Mouse (Mus musculus) forebrain, embryonic 16.5 days (tissue): ENCODE data around the gene Pmm2. TPM values are rescaled to one million over a fixed set of nuclear protein-coding genes. Genes with fewer than 3 reads are reported as not detected.

Source experiments
- ATAC-seq: fragments of 200-750 bp; cut with Nextera tagmentation; 2 replicates; pipeline ENCODE4 v1.8.0; 2017; ENCODE audit warnings: mild to moderate bottlenecking, moderate library complexity
- H3K27ac ChIP-seq: fragments of 300-500 bp; sonication (generic); 2 replicates; pipeline ENCODE4 v1.5.1; 2014; ENCODE audit warnings: low read length, control low read depth
- H3K27me3 ChIP-seq: fragments of 300-500 bp; sonication (generic); replicated peaks from 2 replicates; pipeline ENCODE4 v1.6.1; 2014; ENCODE audit warnings: low read length; ENCODE audit not compliant: control insufficient read depth, insufficient read depth
- H3K36me3 ChIP-seq: fragments of 300-500 bp; sonication (generic); 2 replicates; pipeline ENCODE4 v1.6.1; 2014; ENCODE audit not compliant: control insufficient read depth, insufficient read depth
- H3K4me1 ChIP-seq: fragments of 300-500 bp; sonication (generic); replicated peaks from 2 replicates; pipeline ENCODE4 v1.6.1; 2014; ENCODE audit warnings: low read length; ENCODE audit not compliant: control insufficient read depth, insufficient read depth
- H3K4me2 ChIP-seq: fragments of 300-500 bp; sonication (generic); 2 replicates; pipeline ENCODE4 v1.6.1; 2014; ENCODE audit warnings: mild to moderate bottlenecking, low read length, control low read depth
- H3K4me3 ChIP-seq: fragments of 300-500 bp; sonication (generic); replicated peaks from 2 replicates; pipeline ENCODE4 v1.5.1; 2014; ENCODE audit warnings: mild to moderate bottlenecking, low read length, control low read depth
- H3K9ac ChIP-seq: fragments of 300-500 bp; sonication (generic); replicated peaks from 2 replicates; pipeline ENCODE4 v1.6.1; 2014; ENCODE audit warnings: low read depth, low read length, control low read depth
- H3K9me3 ChIP-seq: fragments of 300-500 bp; sonication (generic); 2 replicates; pipeline ENCODE4 v1.6.1; 2016; ENCODE audit warnings: low read length; ENCODE audit not compliant: control insufficient read depth
- WGBS: fragments of 180-500 bp; shearing (Covaris S2); extraction: QIAGEN DNeasy Blood & Tissue Kit; methylation state at CpG from one replicate; pipeline ENCODE4 v1.1.7; 2014; 5-methylcytosine and 5-hydroxymethylcytosine counted together
- polyA plus RNA-seq: library from polyadenylated mRNA; unstranded; fragments of >200 nt; fragmentation: Nextera tagmentation; extraction: Ambion mirVana; gene quantifications from 2 replicates; pipeline ENCODE4 v1.2.1, GENCODE M21; 2015

Pmm2 gene
- polyA plus RNA-seq, 1 experiment from 2014 or later = 53.4 TPM

DNA sequence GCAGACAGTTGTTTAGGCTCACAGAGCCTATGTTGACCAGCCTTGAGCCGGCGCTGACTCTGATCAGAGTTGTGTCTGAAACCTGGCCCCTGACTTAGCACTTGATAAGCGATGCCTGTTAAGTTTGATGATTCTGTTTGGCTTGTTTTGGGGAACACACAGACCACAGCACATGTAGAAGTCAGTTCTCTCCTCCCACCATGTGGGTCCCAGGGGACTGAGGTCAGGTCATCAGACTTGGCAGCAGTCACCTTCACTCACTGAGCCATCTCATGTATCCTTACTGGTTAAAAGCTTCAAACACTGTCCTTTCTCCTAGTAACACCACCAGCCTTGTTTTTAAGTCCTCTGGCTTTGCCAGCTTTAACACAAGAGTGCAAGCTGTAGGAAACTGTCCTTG lies 12.5 kb downstream of the Pmm2 start:
- peaks cover 20% of the 10 kb centered on the region for H3K36me3 ChIP-seq
- WGBS = 98% methylated on average over 3 of the region's 3 CpGs

DNA sequence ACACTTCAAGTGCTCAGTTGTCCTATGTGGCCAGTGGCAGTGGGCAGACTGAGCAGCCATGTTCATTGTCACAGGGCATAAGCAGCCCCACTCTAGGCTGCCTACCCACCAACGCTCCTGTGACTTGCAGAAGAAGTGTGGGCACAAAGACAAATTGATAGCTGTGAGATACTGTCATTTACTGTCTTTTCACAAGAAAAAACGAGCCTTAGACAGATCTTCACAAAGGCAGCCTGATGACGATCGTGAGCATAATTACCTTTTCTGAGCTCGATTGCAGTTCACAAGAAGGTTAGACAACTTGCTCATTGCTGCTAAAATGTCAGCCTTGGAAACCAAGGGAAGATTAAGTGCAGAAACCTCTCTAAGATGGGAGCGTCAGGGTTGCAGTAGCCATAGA lies 17.6 kb downstream of the Pmm2 start:
- no peak overlapping the region for H3K4me3 ChIP-seq
- ATAC-seq = no peak
- WGBS = 79% methylated on average over 6 of the region's 6 CpGs
- no peak overlapping the region for H3K9ac ChIP-seq
- H3K36me3 ChIP-seq = peaks cover 18% of the 10 kb centered on the region
- no peaks in the 10 kb centered on the region for H3K9me3 ChIP-seq
- no peak overlapping the region for H3K4me2 ChIP-seq
- H3K27me3 ChIP-seq = no peaks in the 10 kb centered on the region
- H3K4me1 ChIP-seq = no peaks in the 10 kb centered on the region
- 0 out of 2 replicates have a peak overlapping the region, but pooled peaks have one; percentile 34 for H3K27ac ChIP-seq

More for the DNA sequence above, 12.5 kb downstream of the Pmm2 start:
- H3K9me3 ChIP-seq = no peaks in the 10 kb centered on the region
- H3K4me3 ChIP-seq = no peak overlapping the region
- H3K4me1 ChIP-seq = no peaks in the 10 kb centered on the region
- no peaks in the 10 kb centered on the region for H3K27me3 ChIP-seq
- no peak overlapping the region for H3K4me2 ChIP-seq
- no peak for ATAC-seq
- H3K9ac ChIP-seq = no peak overlapping the region
- H3K27ac ChIP-seq = no peak overlapping the region

DNA sequence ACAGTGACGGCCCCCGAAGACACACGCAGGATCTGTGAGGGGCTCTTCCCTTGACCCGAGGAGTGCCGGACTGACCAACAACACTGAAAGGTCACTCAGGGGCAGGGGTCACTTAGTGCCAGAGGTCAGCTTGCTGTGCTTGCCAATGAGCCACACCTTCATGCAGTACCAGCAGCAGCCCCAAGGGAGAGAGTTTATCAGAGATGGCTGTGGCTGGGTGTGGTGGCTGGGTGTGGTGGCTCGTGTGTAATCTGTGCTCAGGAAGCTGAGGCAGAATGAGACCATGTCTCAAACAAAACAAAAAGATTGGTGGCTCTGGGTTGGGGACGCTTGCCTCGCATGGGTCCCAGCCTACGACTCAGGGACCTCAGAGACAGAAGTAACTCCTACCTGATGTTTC lies 18.1 kb downstream of the Pmm2 start:
- Histone ChIP-seq H3K9me3 (no peaks in the 10 kb centered on the region), H3K9ac (no peak overlapping the region), H3K36me3 (peaks cover 19% of the 10 kb centered on the region), H3K4me3 (no peak overlapping the region), H3K4me1 (no peaks in the 10 kb centered on the region), H3K27ac (0 out of 2 replicates have a peak overlapping the region, but pooled peaks have one; percentile 34), H3K4me2 (no peak overlapping the region), H3K27me3 (no peaks in the 10 kb centered on the region)
- ATAC-seq = no peak
- WGBS = 90% methylated on average over 9 of the region's 9 CpGs

DNA sequence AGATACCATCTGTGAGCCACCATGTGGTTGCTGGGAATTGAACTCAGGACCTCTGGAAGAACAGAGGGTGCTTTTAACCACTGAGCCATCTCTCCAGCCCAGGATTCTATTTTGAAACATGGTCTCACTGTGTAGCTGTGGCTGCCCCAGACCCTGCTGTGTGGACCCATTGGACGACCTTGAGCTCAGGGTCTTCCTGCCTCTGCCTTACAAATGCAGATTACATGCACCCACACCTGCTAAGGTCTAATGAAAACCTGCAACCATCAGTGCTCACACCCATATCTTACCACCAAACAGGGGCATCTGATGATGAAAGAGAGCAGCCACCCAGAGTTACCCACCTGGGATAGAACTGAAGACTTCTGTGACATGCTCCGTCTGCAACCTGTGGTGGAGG lies 18.8 kb downstream of the Pmm2 start:
- Histone ChIP-seq H3K4me3 (no peak overlapping the region), H3K4me1 (no peaks in the 10 kb centered on the region), H3K9ac (no peak overlapping the region), H3K4me2 (no peak overlapping the region), H3K36me3 (peaks cover 14% of the 10 kb centered on the region), H3K9me3 (no peaks in the 10 kb centered on the region), H3K27me3 (no peaks in the 10 kb centered on the region), H3K27ac (no peak overlapping the region)
- no peak for ATAC-seq
- WGBS = 85% methylated on average over 2 of the region's 2 CpGs

DNA sequence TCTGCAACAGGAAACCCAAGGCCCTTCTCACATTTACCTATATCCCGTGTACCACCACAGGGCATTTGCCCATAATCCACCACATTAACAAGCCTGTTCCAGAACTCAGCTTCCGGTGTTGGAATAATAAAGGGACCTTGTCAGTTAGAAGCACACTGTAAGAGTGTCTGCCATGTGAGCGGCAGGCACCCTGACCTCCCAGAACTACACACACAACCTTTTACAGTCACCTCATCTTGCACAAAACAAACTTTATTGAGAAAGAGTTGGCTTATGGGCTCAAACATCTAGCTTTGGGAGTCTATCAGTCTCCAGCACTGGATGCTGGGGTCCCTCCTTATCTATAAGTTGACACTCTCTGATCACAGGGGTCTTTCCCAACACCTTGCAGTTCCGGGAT lies 20.9 kb downstream of the Pmm2 start:
- H3K36me3 ChIP-seq = peaks cover 14% of the 10 kb centered on the region; the same call in 1 of the 2 replicates
- ATAC-seq = no peak
- H3K4me3 ChIP-seq = no peak overlapping the region
- no peak overlapping the region for H3K9ac ChIP-seq
- 84% methylated on average over 4 of the region's 4 CpGs for WGBS
- H3K27ac ChIP-seq = no peak overlapping the region
- no peaks in the 10 kb centered on the region for H3K27me3 ChIP-seq
- H3K4me2 ChIP-seq = no peak overlapping the region
- no peaks in the 10 kb centered on the region for H3K9me3 ChIP-seq
- H3K4me1 ChIP-seq = no peaks in the 10 kb centered on the region

DNA sequence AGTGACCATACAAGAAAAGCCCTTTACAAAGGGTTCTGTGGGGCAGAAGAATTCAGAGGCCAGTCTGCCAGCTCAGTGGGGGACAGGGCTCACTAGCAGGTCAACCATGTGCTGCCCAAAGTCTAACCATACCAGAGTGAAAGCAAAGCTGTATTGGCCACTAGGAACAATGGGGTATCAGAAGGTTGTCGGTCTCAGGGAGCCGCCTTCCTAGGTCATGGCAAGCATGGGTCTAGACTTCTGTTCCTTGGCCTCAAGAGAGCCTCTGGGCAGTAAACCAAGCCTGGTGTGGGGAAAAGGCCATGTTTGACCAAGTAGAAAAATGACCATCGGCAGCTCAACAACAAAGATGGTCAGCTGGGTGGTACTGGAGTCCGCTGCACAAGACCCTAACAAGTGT lies 21.3 kb downstream of the Pmm2 start:
- 81% methylated on average over 4 of the region's 4 CpGs for WGBS
- H3K27ac ChIP-seq = no peak overlapping the region
- H3K4me3 ChIP-seq = no peak overlapping the region
- H3K9ac ChIP-seq = no peak overlapping the region
- H3K9me3 ChIP-seq = no peaks in the 10 kb centered on the region
- H3K27me3 ChIP-seq = no peaks in the 10 kb centered on the region
- H3K36me3 ChIP-seq = peaks cover 14% of the 10 kb centered on the region; the same call in 1 of the 2 replicates
- H3K4me1 ChIP-seq = no peaks in the 10 kb centered on the region
- ATAC-seq = no peak
- no peak overlapping the region for H3K4me2 ChIP-seq

DNA sequence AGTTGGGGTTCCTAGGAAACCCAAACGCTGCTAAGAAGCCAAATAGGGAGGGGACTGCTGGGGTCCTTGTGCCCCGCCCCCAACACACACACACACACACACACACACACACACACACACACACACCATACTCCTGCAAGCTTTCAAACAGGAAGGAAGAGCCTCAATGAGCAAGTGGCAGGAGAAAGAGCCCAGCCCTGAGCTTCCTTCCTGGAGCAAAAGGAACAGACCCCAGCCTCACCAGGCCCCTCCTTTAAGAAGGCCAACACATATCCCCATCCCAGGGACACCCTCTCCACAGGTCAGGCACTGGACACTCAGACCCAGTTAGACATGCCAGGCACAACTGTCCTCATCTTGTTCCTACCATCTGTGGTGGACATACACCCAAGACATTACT lies 25.5 kb downstream of the Pmm2 start:
- Histone ChIP-seq H3K27me3 (no peaks in the 10 kb centered on the region), H3K4me1 (peaks cover 17% of the 10 kb centered on the region), H3K27ac (no peak overlapping the region), H3K9me3 (no peaks in the 10 kb centered on the region), H3K9ac (no peak overlapping the region), H3K4me2 (no peak overlapping the region), H3K36me3 (peaks cover 8% of the 10 kb centered on the region; the same call in 1 of the 2 replicates), H3K4me3 (no peak overlapping the region)
- no peak for ATAC-seq
- 77% methylated on average over 2 of the region's 2 CpGs for WGBS

DNA sequence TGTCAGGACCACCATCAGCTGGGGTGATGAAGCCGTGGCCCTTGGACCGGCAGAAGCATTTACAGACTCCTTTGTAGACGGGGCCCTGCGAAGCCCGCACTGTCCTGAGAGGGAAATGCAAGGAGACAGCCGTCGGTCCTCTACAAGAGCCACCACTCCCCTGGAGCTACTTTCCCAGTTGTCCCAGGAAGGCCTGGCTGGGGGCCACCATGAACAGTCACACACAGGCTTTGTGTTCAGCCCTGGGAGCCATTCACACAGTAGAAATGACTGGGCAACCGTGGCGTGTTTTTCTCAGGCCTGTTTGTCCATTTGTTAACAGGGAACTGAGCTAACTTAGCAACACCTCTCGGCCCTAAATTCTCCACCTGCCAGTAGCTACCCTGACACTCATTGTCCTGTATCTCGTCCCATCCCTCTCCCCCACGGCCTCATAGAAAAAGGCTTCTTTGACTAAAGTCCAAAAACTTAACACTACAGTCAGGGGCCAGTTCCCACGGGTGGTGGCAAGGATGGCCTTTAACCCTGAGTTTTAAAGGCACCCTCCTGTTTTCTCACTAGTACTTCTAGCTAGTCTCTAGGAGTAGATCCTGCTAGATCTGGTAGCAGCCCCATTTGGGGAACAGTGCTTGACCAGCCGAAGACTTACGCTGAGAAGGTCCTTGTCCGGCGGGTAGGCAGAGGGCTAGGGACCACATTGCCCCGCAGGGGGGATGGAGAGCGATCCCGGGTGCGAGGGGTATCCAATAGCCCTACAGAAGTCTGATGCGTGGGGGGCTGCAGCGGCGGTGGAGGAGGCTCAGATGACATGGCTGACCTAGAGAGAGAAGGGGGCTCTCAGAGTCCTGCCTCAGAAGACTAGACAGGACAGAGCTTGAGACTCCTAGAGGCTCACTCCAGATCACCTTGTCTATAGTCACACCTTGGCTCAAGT lies 26.4 kb downstream of the Pmm2 start:
- no peak for ATAC-seq
- Histone ChIP-seq H3K36me3 (peaks cover 8% of the 10 kb centered on the region; the same call in 1 of the 2 replicates), H3K9me3 (no peaks in the 10 kb centered on the region), H3K9ac (no peak overlapping the region), H3K27me3 (no peaks in the 10 kb centered on the region), H3K4me2 (no peak overlapping the region), H3K27ac (no peak overlapping the region), H3K4me3 (no peak overlapping the region), H3K4me1 (peaks cover 25% of the 10 kb centered on the region)
- WGBS = 83% methylated on average over 24 of the region's 24 CpGs

DNA sequence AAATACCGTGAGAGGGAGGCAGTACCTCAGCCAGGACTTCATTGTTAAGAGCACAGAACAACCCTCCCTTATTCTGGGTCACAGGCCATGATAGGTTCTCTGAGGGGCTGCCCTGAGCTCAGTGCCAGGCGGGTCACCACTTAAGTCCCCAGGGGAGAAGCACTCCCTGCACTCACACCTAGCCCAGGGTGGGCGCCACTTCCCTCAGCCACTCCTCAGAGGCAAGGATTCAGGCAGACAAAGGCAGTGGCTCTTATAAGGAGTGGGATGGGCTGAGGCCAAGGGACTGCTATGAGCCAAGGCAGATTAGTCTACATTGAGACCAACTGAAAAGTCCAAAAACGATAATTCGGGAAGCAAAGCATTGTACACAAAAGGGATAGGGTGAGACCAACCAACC lies 27.9 kb downstream of the Pmm2 start:
- no peak for ATAC-seq
- 76% methylated on average over 5 of the region's 5 CpGs for WGBS
- H3K9ac ChIP-seq = no peak overlapping the region
- H3K9me3 ChIP-seq = no peaks in the 10 kb centered on the region
- peaks cover 2% of the 10 kb centered on the region; the same call in 1 of the 2 replicates for H3K36me3 ChIP-seq
- no peaks in the 10 kb centered on the region for H3K27me3 ChIP-seq
- no peak overlapping the region for H3K4me3 ChIP-seq
- H3K4me2 ChIP-seq = no peak overlapping the region
- H3K27ac ChIP-seq = no peak overlapping the region
- peaks cover 40% of the 10 kb centered on the region for H3K4me1 ChIP-seq
